Mouse (Mus musculus): ENCODE data around the gene Timm44. TPM values are rescaled to one million over a fixed set of nuclear protein-coding genes. Genes with fewer than 3 reads are reported as not detected.

Gene Timm44
- total and polyA plus RNA-seq, 3 experiments: 174 to 199 TPM; not detected in 1

GRCm38 (mm10) chr8:4259125-4259804 is 16.4 kb downstream of the Timm44 start, which contains the start of gene Ctxn1 (continued):
- no peak for TF ChIP-seq GABPA (IDR thresholded peaks at IDR 0.05; ENCODE audit: low read depth, low read length)
- TF ChIP-seq MEF2A (IDR thresholded peaks at IDR 0.05; ENCODE audit: extremely low read depth, insufficient replicate concordance, low read depth, low read length, poor library complexity, severe bottlenecking): no peak
- no peak for TF ChIP-seq POLR2AphosphoS5 (IDR thresholded peaks at IDR 0.05; ENCODE audit: borderline replicate concordance, low read depth, low read length)
- TF ChIP-seq MAFK (IDR thresholded peaks at IDR 0.05; ENCODE audit: borderline replicate concordance, low read depth, low read length): no peak
- no peak for TF ChIP-seq GATA1 (IDR thresholded peaks at IDR 0.05; ENCODE audit: low read depth, low read length)
- TF ChIP-seq E2F4 (IDR thresholded peaks at IDR 0.05; ENCODE audit: borderline replicate concordance, low read depth, low read length): no peak
- no peak for TF ChIP-seq EP300 (IDR thresholded peaks at IDR 0.05; ENCODE audit: low read depth in 1 of 2, low read length in 2 of 2)
- TF ChIP-seq TBP (IDR thresholded peaks at IDR 0.05; ENCODE audit: low read depth, low read length): no peak
- TF ChIP-seq POLR2AphosphoS2 (IDR thresholded peaks at IDR 0.05; ENCODE audit: low read length): peak; percentile 91

GRCm38 (mm10) chr8:4258678-4259077 is 17.0 kb downstream of the Timm44 start:
- Histone ChIP-seq H3K4me3 (ENCODE audit: control insufficient read depth in 1 of 2, insufficient read depth in 1 of 2, low read depth in 2 of 2, low read length in 2 of 2) (peak overlapping the region; percentile 41 to 50; a peak in 3 of 4 replicates), H3K4me1 (ENCODE audit: control insufficient read depth in 1 of 2, insufficient read depth in 2 of 2, low read length in 2 of 2) (peaks cover 0 to 11% of the 10 kb centered on the region in 2 experiments; a peak in 2 of 4 replicates), H3K79me2 (ENCODE audit: control insufficient read depth, insufficient read depth, low read length, poor library complexity) (no peaks in the 10 kb centered on the region), H3K36me3 (ENCODE audit: control insufficient read depth in 1 of 2, insufficient read depth in 2 of 2, low read length in 2 of 2) (peaks cover 3 to 7% of the 10 kb centered on the region in 2 experiments), H3K27ac (ENCODE audit: control insufficient read depth, low read depth, low read length) (no peak overlapping the region), H3K9ac (ENCODE audit: control insufficient read depth, low read depth, low read length, poor library complexity, severe bottlenecking) (peak overlapping the region; percentile 54), H3K9me3 (replicated peaks; ENCODE audit: insufficient read depth, low read length) (no peaks in the 10 kb centered on the region), H3K27me3 (ENCODE audit: control insufficient read depth in 1 of 2, insufficient read depth in 2 of 2, low read length in 2 of 2) (no peaks in the 10 kb centered on the region)
- no peak for TF ChIP-seq POLR2AphosphoS2 (IDR thresholded peaks at IDR 0.05; ENCODE audit: low read length)
- TF ChIP-seq SMC3 (IDR thresholded peaks at IDR 0.05; ENCODE audit: low read depth, low read length): no peak
- no peak for TF ChIP-seq GATA1 (IDR thresholded peaks at IDR 0.05; ENCODE audit: low read depth, low read length)
- no peak for TF ChIP-seq TAL1 (IDR thresholded peaks at IDR 0.05; ENCODE audit: low read length)
- no peak for TF ChIP-seq POLR2AphosphoS5 (IDR thresholded peaks at IDR 0.05; ENCODE audit: borderline replicate concordance, low read depth, low read length)
- TF ChIP-seq POLR2A (IDR thresholded peaks at IDR 0.05; ENCODE audit: control insufficient read depth in 1 of 2, insufficient read depth in 1 of 2, low read depth in 1 of 2, low read length in 2 of 2, poor library complexity in 1 of 2): no peak
- no peak for TF ChIP-seq CHD2 (IDR thresholded peaks at IDR 0.05; ENCODE audit: low read length)
- TF ChIP-seq MYB (IDR thresholded peaks at IDR 0.05; ENCODE audit: low read depth, low read length): no peak
- no peak for TF ChIP-seq KAT2A (conservative IDR thresholded peaks at IDR 0.05; ENCODE audit: low read depth, low read length)
- no peak for TF ChIP-seq UBTF (IDR thresholded peaks at IDR 0.05; ENCODE audit: borderline replicate concordance, insufficient read depth, low read depth, low read length)
- TF ChIP-seq E2F4 (IDR thresholded peaks at IDR 0.05; ENCODE audit: borderline replicate concordance, low read depth, low read length): no peak
- no peak for TF ChIP-seq ETS1 (IDR thresholded peaks at IDR 0.05; ENCODE audit: low read depth, low read length)
- no peak for TF ChIP-seq NELFE (IDR thresholded peaks at IDR 0.05; ENCODE audit: low read depth, low read length)
- no peak for TF ChIP-seq RAD21 (IDR thresholded peaks at IDR 0.05; ENCODE audit: low read depth, low read length)
- no peak for TF ChIP-seq TCF12 (IDR thresholded peaks at IDR 0.05; ENCODE audit: low read depth, low read length)
- no peak for DNase-seq (ENCODE audit: low read depth, low spot score)
